Mouse (Mus musculus) MEL (cell line): ENCODE results near the gene Pip5k1b. TPM values are rescaled to one million over a fixed set of nuclear protein-coding genes. Genes with fewer than 3 reads are reported as not detected.

ENCODE experiments used
- DNase-seq: peaks from one replicate; pipeline ENCODE4 v3.0.0; 2011; ENCODE audit warnings: low read depth, low spot score
- H3K27ac ChIP-seq: 2 replicates; pipeline ENCODE4 v1.5.1; 2012; ENCODE audit warnings: low read depth, mild to moderate bottlenecking, control low read depth, low read length, moderate library complexity; ENCODE audit not compliant: control insufficient read depth
- H3K27me3 ChIP-seq, 2 experiments: fragments of 150-350 bp in 1 of 2; sonication (generic) in 1 of 2; 2 replicates each; pipeline ENCODE4 v1.6.1; 2012; ENCODE audit warnings: low read length in 2 of 2, mild to moderate bottlenecking in 2 of 2, improper control_type of control experiment in 1 of 2, moderate library complexity in 1 of 2; ENCODE audit not compliant: insufficient read depth in 2 of 2, control insufficient read depth in 1 of 2
- H3K36me3 ChIP-seq, 2 experiments: 2 replicates each; pipeline ENCODE4 v1.6.1; 2012 to 2014; ENCODE audit warnings: low read length in 2 of 2, improper control_type of control experiment in 1 of 2, inconsistent platforms in 1 of 2, mild to moderate bottlenecking in 1 of 2; ENCODE audit not compliant: insufficient read depth in 2 of 2, control insufficient read depth in 1 of 2
- H3K4me1 ChIP-seq, 2 experiments: fragments of 150-350 bp in 1 of 2; sonication (generic) in 1 of 2; 2 replicates each; pipeline ENCODE4 v1.6.1; 2012; ENCODE audit warnings: low read length in 2 of 2, improper control_type of control experiment in 1 of 2, mild to moderate bottlenecking in 1 of 2; ENCODE audit not compliant: insufficient read depth in 2 of 2, control insufficient read depth in 1 of 2
- H3K4me3 ChIP-seq, 2 experiments: fragments of 150-350 bp in 1 of 2; sonication (generic) in 1 of 2; 2 replicates each; pipeline ENCODE4 v1.5.1; 2012; ENCODE audit warnings: low read depth in 2 of 2, low read length in 2 of 2, mild to moderate bottlenecking in 2 of 2, moderate library complexity in 2 of 2, control low read depth in 1 of 2, improper control_type of control experiment in 1 of 2; ENCODE audit not compliant: control insufficient read depth in 1 of 2, insufficient read depth in 1 of 2
- H3K79me2 ChIP-seq: 2 replicates; pipeline ENCODE4 v1.6.1; 2012; ENCODE audit warnings: mild to moderate bottlenecking, low read length, moderate library complexity; ENCODE audit not compliant: control insufficient read depth, poor library complexity, insufficient read depth
- H3K9ac ChIP-seq: 2 replicates; pipeline ENCODE4 v1.6.1; 2012; ENCODE audit warnings: low read depth, mild to moderate bottlenecking, control low read depth, low read length, moderate library complexity; ENCODE audit not compliant: control insufficient read depth, poor library complexity, severe bottlenecking
- H3K9me3 ChIP-seq: fragments of 150-350 bp; sonication (generic); replicated peaks from 2 replicates; pipeline ENCODE4 v1.6.1; 2012; ENCODE audit warnings: mild to moderate bottlenecking, low read length, improper control_type of control experiment, moderate library complexity; ENCODE audit not compliant: insufficient read depth
- BHLHE40 ChIP-seq: IDR thresholded peaks from 2 replicates; pipeline ENCODE4 v1.6.1; 2012; ENCODE audit warnings: low read depth, mild to moderate bottlenecking, inconsistent platforms, low read length, improper control_type of control experiment, borderline replicate concordance
- CHD2 ChIP-seq: IDR thresholded peaks from 2 replicates; pipeline ENCODE4 v1.6.1; 2011; ENCODE audit warnings: low read length, improper control_type of control experiment
- CTCF ChIP-seq, 3 experiments: IDR thresholded peaks in 2 of 3; conservative IDR thresholded peaks in 1 of 3; 2 replicates each; pipeline ENCODE4 v1.5.1; 2011 to 2012; ENCODE audit warnings: low read length in 3 of 3, low read depth in 2 of 3, mild to moderate bottlenecking in 2 of 3, improper control_type of control experiment in 1 of 3, inconsistent platforms in 1 of 3, mixed read lengths in 1 of 3, moderate library complexity in 1 of 3; ENCODE audit not compliant: control insufficient read depth in 1 of 3, insufficient read depth in 1 of 3, poor library complexity in 1 of 3, severe bottlenecking in 1 of 3
- ELF1 ChIP-seq: IDR thresholded peaks from 2 replicates; pipeline ENCODE4 v1.6.1; 2014; ENCODE audit warnings: low read depth, mild to moderate bottlenecking, inconsistent platforms, low read length, improper control_type of control experiment, moderate library complexity
- ETS1 ChIP-seq: IDR thresholded peaks from 2 replicates; pipeline ENCODE4 v1.6.1; 2012; ENCODE audit warnings: low read depth, mild to moderate bottlenecking, inconsistent platforms, low read length, improper control_type of control experiment, moderate library complexity
- HCFC1 ChIP-seq: IDR thresholded peaks from 2 replicates; pipeline ENCODE4 v1.6.1; 2012; ENCODE audit warnings: low read depth, mild to moderate bottlenecking, inconsistent platforms, low read length, improper control_type of control experiment, moderate library complexity
- JUND ChIP-seq: IDR thresholded peaks from 2 replicates; pipeline ENCODE4 v1.6.1; 2011; ENCODE audit warnings: low read depth, mild to moderate bottlenecking, improper control_type of control experiment, low read length
- KAT2A ChIP-seq: conservative IDR thresholded peaks from 2 replicates; pipeline ENCODE4 v1.6.1; 2012; ENCODE audit warnings: low read depth, low read length, improper control_type of control experiment, inconsistent platforms
- MAZ ChIP-seq: IDR thresholded peaks from 2 replicates; pipeline ENCODE4 v1.6.1; 2012; ENCODE audit warnings: low read depth, mild to moderate bottlenecking, inconsistent platforms, low read length, improper control_type of control experiment
- MXI1 ChIP-seq: IDR thresholded peaks from 2 replicates; pipeline ENCODE4 v1.6.1; 2011; ENCODE audit warnings: mild to moderate bottlenecking, low read depth, low read length, improper control_type of control experiment
- NELFE ChIP-seq: IDR thresholded peaks from 2 replicates; pipeline ENCODE4 v1.6.1; 2011; ENCODE audit warnings: low read depth, low read length, improper control_type of control experiment
- POLR2A ChIP-seq, 2 experiments: IDR thresholded peaks; 2 replicates each; pipeline ENCODE4 v1.6.1; 2011 to 2012; ENCODE audit warnings: low read length in 2 of 2, mild to moderate bottlenecking in 2 of 2, control low read depth in 1 of 2, improper control_type of control experiment in 1 of 2, low read depth in 1 of 2, moderate library complexity in 1 of 2; ENCODE audit not compliant: control insufficient read depth in 1 of 2, insufficient read depth in 1 of 2, poor library complexity in 1 of 2
- POLR2AphosphoS2 ChIP-seq: IDR thresholded peaks from 2 replicates; pipeline ENCODE4 v1.6.1; 2011; ENCODE audit warnings: low read length, improper control_type of control experiment
- POLR2AphosphoS5 ChIP-seq: IDR thresholded peaks from 2 replicates; pipeline ENCODE4 v1.6.1; 2012; ENCODE audit warnings: low read depth, borderline replicate concordance, mild to moderate bottlenecking, inconsistent platforms, low read length, moderate library complexity, mixed read lengths
- RAD21 ChIP-seq: IDR thresholded peaks from 2 replicates; pipeline ENCODE4 v1.6.1; 2011; ENCODE audit warnings: mild to moderate bottlenecking, low read depth, low read length, improper control_type of control experiment
- SIN3A ChIP-seq: IDR thresholded peaks from 2 replicates; pipeline ENCODE4 v1.6.1; 2012; ENCODE audit warnings: low read length, improper control_type of control experiment, inconsistent platforms
- TAL1 ChIP-seq: IDR thresholded peaks from 2 replicates; pipeline ENCODE4 v1.6.1; 2012; ENCODE audit warnings: mild to moderate bottlenecking, inconsistent platforms, low read length, moderate library complexity, mixed read lengths
- TCF12 ChIP-seq: IDR thresholded peaks from 2 replicates; pipeline ENCODE4 v1.6.1; 2014; ENCODE audit warnings: low read depth, mild to moderate bottlenecking, inconsistent platforms, low read length, improper control_type of control experiment, moderate library complexity
- UBTF ChIP-seq: IDR thresholded peaks from 2 replicates; pipeline ENCODE4 v1.6.1; 2012; ENCODE audit warnings: low read depth, mild to moderate bottlenecking, inconsistent platforms, low read length, improper control_type of control experiment, moderate library complexity, borderline replicate concordance; ENCODE audit not compliant: insufficient read depth
- USF2 ChIP-seq, 2 experiments: IDR thresholded peaks; 2 replicates each; pipeline ENCODE4 v1.6.1; 2011 to 2012; ENCODE audit warnings: improper control_type of control experiment in 2 of 2, low read length in 2 of 2, borderline replicate concordance in 1 of 2, inconsistent platforms in 1 of 2, low read depth in 1 of 2, mild to moderate bottlenecking in 1 of 2; ENCODE audit not compliant: insufficient read depth in 1 of 2
- ZMIZ1 ChIP-seq: IDR thresholded peaks from 2 replicates; pipeline ENCODE4 v1.6.1; 2012; ENCODE audit warnings: low read depth, mild to moderate bottlenecking, inconsistent platforms, low read length, improper control_type of control experiment, moderate library complexity
- ZNF384 ChIP-seq: IDR thresholded peaks from 2 replicates; pipeline ENCODE4 v1.6.1; 2012; ENCODE audit warnings: low read depth, mild to moderate bottlenecking, inconsistent platforms, low read length, improper control_type of control experiment
- polyA plus RNA-seq, 2 experiments: library from polyadenylated mRNA; stranded (reverse) in 1 of 2; unstranded in 1 of 2; fragments of >175 nt in 1 of 2; fragments of >200 nt in 1 of 2; gene quantifications; 2 replicates each; pipeline versions ENCODE4 v1.2.1 to v1.2.4; 2012; ENCODE audit warnings: low replicate concordance in 2 of 2, low read depth in 1 of 2; ENCODE audit not compliant: insufficient read length in 2 of 2, insufficient read depth in 1 of 2, missing spikeins in 1 of 2
- total RNA-seq: library from RNA; depleted of rRNA; stranded (reverse); fragments of 300-350 nt; gene quantifications from 2 replicates; pipeline ENCODE4 v1.2.3, GENCODE M21; 2012

Gene Pip5k1b
- total and polyA plus RNA-seq, 3 experiments, result 3.4 to 10.0 TPM; not detected in 1

- Histone ChIP-seq H3K9me3 (no peaks in the 10 kb centered on the region), H3K79me2 (peaks cover 6% of the 10 kb centered on the region), H3K27ac (no peak overlapping the region), H3K4me3 (no peak overlapping the region), H3K4me1 (peaks cover 4 to 9% of the 10 kb centered on the region in 2 experiments), H3K27me3 (no peaks in the 10 kb centered on the region), H3K9ac (no peak overlapping the region), H3K36me3 (peaks cover 0 to 10% of the 10 kb centered on the region in 2 experiments; a peak in 2 of 4 replicates)
- no peak for DNase-seq
- no peak for TF ChIP-seq ETS1
- TF ChIP-seq KAT2A, result no peak
Measured at GRCm38 (mm10) chr19:24551196-24551954, 4.3 kb downstream of the Pip5k1b start.

GRCm38 (mm10) chr19:24550778-24551177 lies 4.9 kb downstream of the Pip5k1b start:
- Histone ChIP-seq H3K9ac (no peak overlapping the region), H3K27me3 (no peaks in the 10 kb centered on the region), H3K4me3 (no peak overlapping the region), H3K36me3 (peaks cover 0 to 15% of the 10 kb centered on the region in 2 experiments; a peak in 2 of 4 replicates)
- DNase-seq, result no peak
- TF ChIP-seq ZNF384 (no peak), CHD2 (no peak), SIN3A (no peak), NELFE (no peak), ELF1 (no peak)
- TF ChIP-seq, all 39 proteins: peak for 0
- H3K79me2 ChIP-seq, result peaks cover 6% of the 10 kb centered on the region
- no peak overlapping the region for H3K27ac ChIP-seq
- H3K9me3 ChIP-seq, result no peaks in the 10 kb centered on the region
- H3K4me1 ChIP-seq, result peaks cover 4 to 9% of the 10 kb centered on the region in 2 experiments

GRCm38 (mm10) chr19:24550016-24550415 lies 5.7 kb downstream of the Pip5k1b start:
- no peaks in the 10 kb centered on the region; the same call in none of the 2 replicates for H3K79me2 ChIP-seq
- no peaks in the 10 kb centered on the region for H3K9me3 ChIP-seq
- no peak for DNase-seq
- H3K4me1 ChIP-seq, result peaks cover 4 to 9% of the 10 kb centered on the region in 2 experiments
- no peak overlapping the region for H3K4me3 ChIP-seq
- H3K9ac ChIP-seq, result no peak overlapping the region
- H3K36me3 ChIP-seq, result peaks cover 0 to 15% of the 10 kb centered on the region in 2 experiments; a peak in 2 of 4 replicates
- TF ChIP-seq POLR2A (IDR thresholded peaks at IDR 0.05; ENCODE audit: control insufficient read depth in 1 of 2, insufficient read depth in 1 of 2, low read depth in 1 of 2, low read length in 2 of 2, poor library complexity in 1 of 2) (no peak), RAD21 (no peak), BHLHE40 (no peak), TCF12 (no peak), UBTF (no peak), POLR2AphosphoS5 (no peak), ZMIZ1 (no peak), USF2 (IDR thresholded peaks at IDR 0.05; ENCODE audit: borderline replicate concordance in 1 of 2, insufficient read depth in 1 of 2, low read depth in 1 of 2, low read length in 2 of 2) (no peak), TAL1 (no peak), CTCF (IDR thresholded peaks at IDR 0.05 in 2 of 3, conservative IDR thresholded peaks at IDR 0.05 in 1 of 3; ENCODE audit: control insufficient read depth in 1 of 3, insufficient read depth in 1 of 3, low read depth in 2 of 3, low read length in 3 of 3, poor library complexity in 1 of 3, severe bottlenecking in 1 of 3) (no peak), JUND (no peak), NELFE (no peak), POLR2AphosphoS2 (no peak), KAT2A (no peak), ELF1 (no peak), HCFC1 (no peak), MAZ (no peak), MXI1 (no peak), ZNF384 (no peak)
- no peaks in the 10 kb centered on the region for H3K27me3 ChIP-seq
- H3K27ac ChIP-seq, result no peak overlapping the region
